Comparison of ENCODE assay signal across 10 mouse cellular contexts in genomic region chr9:14675707-14676691, GRCm38 (mm10). TPM values are rescaled to one million over a fixed set of nuclear protein-coding genes. Genes with fewer than 3 reads are reported as not detected.
DNase-seq lines count a peak whose midpoint lies in the region; ATAC-seq and TF ChIP-seq lines count a peak whose summit lies in the region.
"Had no signal": no experiment of that assay in that cellular context is flagged by ENCODE, and none has a peak within 500 bp of the region (broad histone marks: within the 10 kb centered on the region; RNA-seq: fewer than 3 reads in every experiment).

No protein-coding gene starts in this region.

- H3K9ac ChIP-seq in heart, embryonic 15.5 days: no peak overlapping the region
- H3K9ac ChIP-seq in kidney, postnatal 0 days (ENCODE audit: low read depth, low read length): no peak overlapping the region
- no peak overlapping the region for H3K9ac ChIP-seq in hindbrain, embryonic 11.5 days (ENCODE audit: low read depth, low read length)
- no peak overlapping the region for H3K9ac ChIP-seq in liver, postnatal 0 days (replicated peaks)
- H3K9ac ChIP-seq: liver, embryonic 14.5 days had no signal

- peak; percentile 68 for ATAC-seq in heart, embryonic 15.5 days (replicated peaks; ENCODE audit: insufficient number of reproducible peaks, insufficient read depth, low FRiP score, low read depth)
- peak; percentile 81 for ATAC-seq in Patski
- ATAC-seq in kidney, postnatal 0 days (replicated peaks; ENCODE audit: low FRiP score, low read depth): peak; percentile 61; the same call in 1 of the 2 replicates
- no peak for ATAC-seq in hindbrain, embryonic 11.5 days (ENCODE audit: low FRiP score)
- no peak for ATAC-seq in liver, postnatal 0 days

- peak overlapping the region; percentile 61 for H3K27ac ChIP-seq in heart, embryonic 15.5 days
- H3K27ac ChIP-seq in kidney, postnatal 0 days: no peak overlapping the region
- H3K27ac ChIP-seq in hindbrain, embryonic 11.5 days (ENCODE audit: low read depth, low read length): no peak overlapping the region
- no peak overlapping the region for H3K27ac ChIP-seq in liver, postnatal 0 days (ENCODE audit: low read depth)
- H3K27ac ChIP-seq: liver, embryonic 14.5 days had no signal

- H3K36me3 ChIP-seq in heart, embryonic 15.5 days: no peaks in the 10 kb centered on the region
- H3K36me3 ChIP-seq in kidney, postnatal 0 days (ENCODE audit: insufficient read depth, low read length): no peaks in the 10 kb centered on the region
- no peaks in the 10 kb centered on the region for H3K36me3 ChIP-seq in hindbrain, embryonic 11.5 days (ENCODE audit: control insufficient read depth, insufficient read depth, low read length)
- no peaks in the 10 kb centered on the region for H3K36me3 ChIP-seq in liver, postnatal 0 days (replicated peaks; ENCODE audit: insufficient read depth, low read length)

- no peak for TF ChIP-seq CTCF in Patski (IDR thresholded peaks at IDR 0.05)
- no peak for TF ChIP-seq CTCF in kidney, postnatal 0 days (IDR thresholded peaks at IDR 0.05; ENCODE audit: low read depth)
- TF ChIP-seq CTCF in liver, postnatal 0 days (IDR thresholded peaks at IDR 0.05; ENCODE audit: low read depth): no peak

- no peaks in the 10 kb centered on the region for H3K27me3 ChIP-seq in heart, embryonic 15.5 days
- H3K27me3 ChIP-seq in Patski: no peaks in the 10 kb centered on the region
- no peaks in the 10 kb centered on the region for H3K27me3 ChIP-seq in kidney, postnatal 0 days (ENCODE audit: insufficient read depth, low read length)
- H3K27me3 ChIP-seq in hindbrain, embryonic 11.5 days (ENCODE audit: control insufficient read depth, insufficient read depth, low read length): no peaks in the 10 kb centered on the region
- no peaks in the 10 kb centered on the region for H3K27me3 ChIP-seq in liver, postnatal 0 days (ENCODE audit: insufficient read depth, low read length)

- no peaks in the 10 kb centered on the region for H3K9me3 ChIP-seq in heart, embryonic 15.5 days (replicated peaks)
- H3K9me3 ChIP-seq in kidney, postnatal 0 days (replicated peaks; ENCODE audit: low read length): no peaks in the 10 kb centered on the region
- H3K9me3 ChIP-seq in hindbrain, embryonic 11.5 days (ENCODE audit: control insufficient read depth, low read length): no peaks in the 10 kb centered on the region
- H3K9me3 ChIP-seq in liver, postnatal 0 days (ENCODE audit: low read length): no peaks in the 10 kb centered on the region

- in situ Hi-C loops in Patski (cut with MboI; ENCODE audit: low pct_unique_long_range_greater_than_20kb): no loop called here

- no peak overlapping the region for H3K4me3 ChIP-seq in heart, embryonic 15.5 days
- no peak overlapping the region for H3K4me3 ChIP-seq in kidney, postnatal 0 days (replicated peaks; ENCODE audit: low read depth, low read length)
- no peak overlapping the region for H3K4me3 ChIP-seq in hindbrain, embryonic 11.5 days (ENCODE audit: low read depth, low read length)
- H3K4me3 ChIP-seq in liver, postnatal 0 days (ENCODE audit: low read depth, low read length): no peak overlapping the region

- intact Hi-C loops in heart, postnatal 14 days (cut with DNase I): no loop called here

- TF ChIP-seq EP300 in liver, postnatal 0 days (IDR thresholded peaks at IDR 0.05; ENCODE audit: low read depth): no peak

- no peak for DNase-seq in heart, postnatal 14 days
- DNase-seq in Patski (ENCODE audit: low read depth, low spot score): peak; percentile 9
- peak; percentile 13 for DNase-seq in kidney, postnatal 0 days (ENCODE audit: low spot score)
- peak; percentile 15 for DNase-seq in lung, postnatal 36 days
- DNase-seq in embryo, embryonic 11 days: no peak
- no peak for DNase-seq in hindbrain, embryonic 11.5 days (ENCODE audit: low spot score)
- DNase-seq in liver, postnatal 0 days: no peak
- DNase-seq: right cerebral cortex, adult 18-20 months had no signal

- WGBS in heart, embryonic 15.5 days: 34% methylated on average over 9 of the region's 9 CpGs
- WGBS in kidney, postnatal 0 days: 68% methylated on average over 9 of the region's 9 CpGs
- WGBS in hindbrain, embryonic 11.5 days: 63% methylated on average over 9 of the region's 9 CpGs
- 54% methylated on average over 9 of the region's 9 CpGs for WGBS in liver, postnatal 0 days (ENCODE audit: insufficient replicate concordance)

- POLR2A ChIA-PET in Patski (lab: Charles Lee): interaction anchor here (0.6 to 0.7 kb wide), 2 partner anchors 34 to 140 kb away, joined by 4 to 7 read pairs; no protein-coding TSS in a partner anchor

- CTCF ChIA-PET in Patski (lab: Charles Lee): interaction anchor here (0.9 to 1.5 kb wide), 6 partner anchors 9 to 175 kb away, joined by 3 to 4 read pairs (median 3); partner anchors contain the start of genes Cwc15 and Kdm4d

- peaks cover 25% of the 10 kb centered on the region for H3K4me1 ChIP-seq in heart, embryonic 15.5 days (replicated peaks)
- no peaks in the 10 kb centered on the region for H3K4me1 ChIP-seq in kidney, postnatal 0 days (replicated peaks; ENCODE audit: insufficient read depth, low read length)
- no peaks in the 10 kb centered on the region for H3K4me1 ChIP-seq in hindbrain, embryonic 11.5 days (replicated peaks; ENCODE audit: control insufficient read depth, insufficient read depth, low read length)
- H3K4me1 ChIP-seq in liver, postnatal 0 days (ENCODE audit: insufficient read depth): no peaks in the 10 kb centered on the region

- peak overlapping the region; percentile 10; the same call in 1 of the 2 replicates for H3K4me2 ChIP-seq in heart, embryonic 15.5 days
- no peak overlapping the region for H3K4me2 ChIP-seq in kidney, postnatal 0 days (ENCODE audit: low read length)
- no peak overlapping the region for H3K4me2 ChIP-seq in hindbrain, embryonic 11.5 days (replicated peaks; ENCODE audit: low read depth, low read length)
- H3K4me2 ChIP-seq in liver, postnatal 0 days (ENCODE audit: low read depth, low read length): no peak overlapping the region

RNA-seq across cellular contexts. Expression of gene Amotl1, which starts 31.1 kb away (rescaled TPM):
- 16.1 and 19.6 TPM in 2 replicates for polyA plus RNA-seq in heart, embryonic 15.5 days (2015; fragmentation: Nextera tagmentation; extraction: Ambion mirVana)
- 10 to 100 TPM; 54.1 to 55.8 TPM for total RNA-seq in heart, postnatal 14 days (2021)
- 44.1 TPM for polyA plus RNA-seq in Patski (2021)
- polyA plus RNA-seq in kidney, postnatal 0 days (2015; fragmentation: Nextera tagmentation; extraction: Ambion mirVana): 12.0 and 12.8 TPM in 2 replicates
- polyA plus RNA-seq in hindbrain, embryonic 11.5 days (2014; fragmentation: Nextera tagmentation; extraction: Ambion mirVana): 15.7 and 17.9 TPM in 2 replicates
- polyA plus RNA-seq in liver, postnatal 0 days (2015; fragmentation: Nextera tagmentation; extraction: Ambion mirVana): 1.6 and 1.9 TPM in 2 replicates

Comparison
In these comparisons a context has a peak if more than half of its experiments do, and no peak if none do; other contexts are left out.
1. ATAC-seq: peak in heart, embryonic 15.5 days (single experiment), Patski (single experiment) and kidney, postnatal 0 days (single experiment); none in hindbrain, embryonic 11.5 days (single experiment) and liver, postnatal 0 days (single experiment).
2. DNase-seq: peak in Patski (single experiment), kidney, postnatal 0 days (single experiment) and lung, postnatal 36 days (single experiment); none in heart, postnatal 14 days (0 of 2), embryo, embryonic 11 days (single experiment), hindbrain, embryonic 11.5 days (single experiment) and liver, postnatal 0 days (single experiment).